Mouse (Mus musculus): ENCODE results near the gene Calhm6. TPM values are rescaled to one million over a fixed set of nuclear protein-coding genes. Genes with fewer than 3 reads are reported as not detected.

Calhm6 gene
- total and polyA plus RNA-seq, 3 experiments = 0.17 to 0.58 (median 0.29) TPM

GRCm38 (mm10) chr10:34166971-34167370 is 39.2 kb upstream of the Calhm6 start:
- peaks cover 4 to 15% of the 10 kb centered on the region in 2 experiments; a peak in 3 of 4 replicates for H3K4me1 ChIP-seq (ENCODE audit: control insufficient read depth in 1 of 2, insufficient read depth in 2 of 2)
- no peaks in the 10 kb centered on the region for H3K9me3 ChIP-seq (replicated peaks; ENCODE audit: low read length)
- TF ChIP-seq USF2 (conservative IDR thresholded peaks at IDR 0.05; ENCODE audit: low read depth, low read length) = no peak
- no peak for TF ChIP-seq POLR2A (IDR thresholded peaks at IDR 0.05; ENCODE audit: low read depth, low read length)
- no peak for TF ChIP-seq JUN (IDR thresholded peaks at IDR 0.05; ENCODE audit: insufficient read depth, low read depth, low read length)
- TF ChIP-seq ZMIZ1 (IDR thresholded peaks at IDR 0.05; ENCODE audit: low read depth, low read length) = no peak
- TF ChIP-seq UBTF (IDR thresholded peaks at IDR 0.05; ENCODE audit: low read depth, low read length) = no peak
- TF ChIP-seq POLR2AphosphoS2 (IDR thresholded peaks at IDR 0.05; ENCODE audit: low read depth, low read length) = no peak
- no peak for TF ChIP-seq ZKSCAN1 (IDR thresholded peaks at IDR 0.05; ENCODE audit: borderline replicate concordance, low read depth, low read length)
- no peak for TF ChIP-seq CTCF (conservative IDR thresholded peaks at IDR 0.05 in 1 of 2, IDR thresholded peaks at IDR 0.05 in 1 of 2; ENCODE audit: low read depth in 2 of 2, low read length in 2 of 2)
- H3K79me2 ChIP-seq (replicated peaks; ENCODE audit: control insufficient read depth, extremely low read depth, insufficient read depth, poor library complexity, severe bottlenecking) = no peaks in the 10 kb centered on the region
- no peak overlapping the region for H3K27ac ChIP-seq (ENCODE audit: insufficient read depth, low read depth)
- in situ Hi-C loops (cut with MboI; ENCODE audit: low pct_ligation_motif_present, low pct_unique_long_range_greater_than_20kb, low sequenced_read_pairs) (no loop called here), dilution Hi-C loops (cut with MboI; ENCODE audit: extremely low pct_ligation_motif_present, extremely low pct_unique_long_range_greater_than_20kb, low sequenced_read_pairs) (no loop called here)
- H3K4me3 ChIP-seq (replicated peaks in 1 of 3; ENCODE audit: low read depth in 2 of 3, low read length in 2 of 3, poor library complexity in 1 of 3) = no peak overlapping the region
- DNase-seq (ENCODE audit: extremely low read depth) = no peak
- no peaks in the 10 kb centered on the region for H3K27me3 ChIP-seq (replicated peaks)
- no peak overlapping the region for H3K9ac ChIP-seq (ENCODE audit: insufficient read depth, low read depth)
- H3K36me3 ChIP-seq (replicated peaks in 1 of 2; ENCODE audit: control insufficient read depth in 1 of 2, insufficient read depth in 1 of 2, low read length in 1 of 2) = no peaks in the 10 kb centered on the region
- no peak overlapping the region for H3K4me2 ChIP-seq (ENCODE audit: insufficient read depth, low read depth, poor library complexity, severe bottlenecking)

GRCm38 (mm10) chr10:34155796-34156554 is 28.2 kb upstream of the Calhm6 start:
- in situ Hi-C loops (cut with MboI; ENCODE audit: low pct_ligation_motif_present, low pct_unique_long_range_greater_than_20kb, low sequenced_read_pairs) = no loop called here
- Histone ChIP-seq H3K27ac (ENCODE audit: insufficient read depth, low read depth) (no peak overlapping the region), H3K4me1 (ENCODE audit: control insufficient read depth in 1 of 2, insufficient read depth in 2 of 2) (peaks cover 0 to 4% of the 10 kb centered on the region in 2 experiments; a peak in 2 of 4 replicates), H3K9ac (ENCODE audit: insufficient read depth, low read depth) (no peak overlapping the region), H3K79me2 (replicated peaks; ENCODE audit: control insufficient read depth, extremely low read depth, insufficient read depth, poor library complexity, severe bottlenecking) (no peaks in the 10 kb centered on the region), H3K4me2 (ENCODE audit: insufficient read depth, low read depth, poor library complexity, severe bottlenecking) (no peak overlapping the region), H3K9me3 (replicated peaks; ENCODE audit: low read length) (no peaks in the 10 kb centered on the region), H3K27me3 (replicated peaks) (no peaks in the 10 kb centered on the region), H3K36me3 (replicated peaks in 1 of 2; ENCODE audit: control insufficient read depth in 1 of 2, insufficient read depth in 1 of 2, low read length in 1 of 2) (no peaks in the 10 kb centered on the region), H3K4me3 (replicated peaks in 1 of 3; ENCODE audit: low read depth in 2 of 3, low read length in 2 of 3, poor library complexity in 1 of 3) (no peak overlapping the region)
- TF ChIP-seq RAD21 (IDR thresholded peaks at IDR 0.05; ENCODE audit: low read depth, low read length) (no peak), ZC3H11A (IDR thresholded peaks at IDR 0.05; ENCODE audit: low read depth, low read length) (no peak), CTCF (conservative IDR thresholded peaks at IDR 0.05 in 1 of 2, IDR thresholded peaks at IDR 0.05 in 1 of 2; ENCODE audit: low read depth in 2 of 2, low read length in 2 of 2) (no peak), CHD1 (IDR thresholded peaks at IDR 0.05; ENCODE audit: low read depth, low read length) (no peak), MAX (IDR thresholded peaks at IDR 0.05; ENCODE audit: low read length) (no peak), NELFE (IDR thresholded peaks at IDR 0.05; ENCODE audit: low read depth, low read length) (no peak), JUN (IDR thresholded peaks at IDR 0.05; ENCODE audit: insufficient read depth, low read depth, low read length) (no peak), POLR2AphosphoS2 (IDR thresholded peaks at IDR 0.05; ENCODE audit: low read depth, low read length) (no peak), E2F4 (IDR thresholded peaks at IDR 0.05; ENCODE audit: insufficient replicate concordance, low read depth, low read length) (no peak), RCOR1 (conservative IDR thresholded peaks at IDR 0.05; ENCODE audit: low read depth, low read length) (no peak), USF1 (IDR thresholded peaks at IDR 0.05; ENCODE audit: low read depth, low read length) (no peak), BHLHE40 (IDR thresholded peaks at IDR 0.05; ENCODE audit: low read depth, low read length) (no peak), NRF1 (IDR thresholded peaks at IDR 0.05; ENCODE audit: low read depth, low read length) (no peak), CHD2 (IDR thresholded peaks at IDR 0.05; ENCODE audit: low read length) (no peak)
- DNase-seq (ENCODE audit: extremely low read depth) = no peak
- dilution Hi-C loops (cut with MboI; ENCODE audit: extremely low pct_ligation_motif_present, extremely low pct_unique_long_range_greater_than_20kb, low sequenced_read_pairs) = no loop called here
